Mouse (Mus musculus) c-Kit-negative CD71-positive TER-119-positive erythroid progenitor cells, embryonic 14.5 days (primary cell): ENCODE measurements around the gene Tspan9.

Experiments
- DNase-seq: peaks from one replicate; pipeline ENCODE4 v3.0.0-alpha.2; 2013; ENCODE audit warnings: low read depth, low spot score

The Tspan9 gene

DNA sequence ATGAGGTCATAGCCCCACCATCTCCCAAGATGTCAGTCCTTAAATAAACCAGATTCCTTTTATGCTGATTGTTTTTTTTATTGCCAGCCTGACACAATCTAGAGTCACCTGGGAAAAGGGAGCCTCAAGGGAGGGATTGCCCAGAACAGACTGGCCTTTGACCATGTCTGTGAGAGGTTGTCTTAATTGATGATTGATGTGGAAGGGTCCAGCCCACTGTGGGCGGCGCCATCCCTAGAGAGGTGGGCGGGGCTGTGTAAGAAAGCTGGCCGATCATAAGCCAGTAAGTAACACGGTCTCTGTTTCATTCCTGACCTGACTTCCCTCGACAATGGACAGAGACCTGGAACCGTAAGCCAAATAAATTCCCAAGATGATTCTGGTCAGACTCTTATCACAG is 124.3 kb downstream of the Tspan9 start:
- no peak for DNase-seq

GRCm38 (mm10) chr6:128015304-128015703 is 128.1 kb downstream of the Tspan9 start:
- DNase-seq, result no peak

GRCm38 (mm10) chr6:128011781-128012180 is 131.6 kb downstream of the Tspan9 start:
- no peak for DNase-seq

DNA sequence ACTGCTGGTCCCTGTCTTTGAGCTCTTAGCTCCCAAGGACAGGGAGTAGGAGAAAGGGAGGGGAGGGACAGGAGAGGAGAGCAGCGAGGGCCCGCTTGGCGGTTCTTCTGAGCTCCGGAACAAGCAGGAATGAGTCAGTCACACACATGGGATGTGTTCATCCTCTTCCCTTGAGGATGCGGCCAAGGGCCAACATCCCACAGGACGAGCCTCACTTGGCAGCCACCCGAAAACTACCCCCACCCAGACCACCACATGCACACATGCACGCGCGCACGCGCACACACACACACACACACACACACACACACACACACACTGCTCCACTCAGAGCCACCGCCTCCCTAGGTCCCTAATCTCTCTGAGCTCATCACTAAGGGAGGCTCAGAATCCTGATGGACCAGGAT is 132.3 kb downstream of the Tspan9 start:
- DNase-seq, result no peak

DNA sequence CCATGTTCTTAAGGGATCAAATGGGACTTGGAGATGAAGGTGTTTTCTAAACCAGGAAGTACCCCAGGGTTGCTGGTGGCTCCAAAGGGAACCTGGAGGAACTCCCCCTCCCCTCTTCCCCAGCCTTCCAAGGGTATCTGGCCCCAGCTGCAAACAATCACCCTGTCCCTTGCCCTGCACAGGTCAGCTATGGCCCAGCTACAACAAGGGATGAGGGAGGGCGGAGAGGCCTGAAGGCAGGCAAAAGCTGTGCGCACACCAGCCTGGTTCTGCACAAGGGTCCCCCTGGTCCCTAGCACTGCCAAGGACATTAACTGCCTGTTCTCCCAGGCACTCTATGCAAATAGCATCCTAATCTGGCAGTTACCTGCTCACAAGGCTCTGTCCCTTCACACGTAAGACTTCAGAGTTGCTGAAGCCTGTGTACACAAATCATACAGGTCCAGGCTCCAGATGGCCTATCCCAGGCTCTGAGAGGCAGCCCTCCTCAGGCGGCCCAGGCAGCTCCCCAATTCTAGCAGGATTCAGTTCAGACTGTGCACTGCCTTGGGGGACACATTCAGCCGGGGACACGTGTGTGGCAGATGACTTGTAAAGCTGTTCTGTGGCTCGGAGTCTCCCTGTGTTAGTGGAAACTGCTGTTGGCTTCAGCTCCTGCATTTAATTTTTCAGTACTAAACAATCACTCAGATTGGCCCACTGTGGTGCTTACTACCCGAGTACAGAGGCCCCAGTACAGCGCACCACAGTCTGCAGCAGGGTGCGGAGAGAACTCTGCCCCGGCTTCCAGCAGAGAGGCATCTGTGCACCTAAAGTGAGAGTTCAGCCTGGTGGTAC is 133.0 kb downstream of the Tspan9 start:
- no peak for DNase-seq

DNA sequence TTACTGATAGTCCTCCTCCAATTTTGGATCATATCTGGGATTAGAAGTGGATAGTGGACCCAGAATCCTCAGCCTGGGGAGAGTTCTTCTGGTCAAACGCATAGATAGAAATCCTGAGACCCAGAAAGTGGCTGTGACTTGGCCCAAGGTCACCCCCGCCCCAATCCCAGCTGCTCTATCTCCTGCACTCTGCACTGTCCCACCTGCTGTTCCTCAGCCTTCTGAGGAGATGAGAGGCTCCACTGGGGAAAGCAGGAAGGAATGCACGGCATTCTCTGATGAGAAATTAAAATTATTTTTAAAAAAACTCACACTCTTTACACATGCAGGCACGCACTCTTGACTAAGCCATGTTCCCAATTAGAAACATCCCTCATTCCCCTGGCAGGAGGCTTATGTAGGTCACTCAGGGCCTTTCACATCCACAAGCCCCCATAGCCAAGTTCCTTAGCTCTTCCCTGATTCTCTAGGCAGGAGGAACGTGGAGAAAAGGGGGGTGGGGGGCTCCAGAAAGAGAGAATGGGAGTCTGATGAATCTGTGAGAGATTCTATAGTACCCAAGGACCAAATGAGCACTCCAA is 135.3 kb downstream of the Tspan9 start:
- DNase-seq, result no peak

- DNase-seq, result no peak
Measured at GRCm38 (mm10) chr6:128007241-128007701, 136.1 kb downstream of the Tspan9 start.

DNA sequence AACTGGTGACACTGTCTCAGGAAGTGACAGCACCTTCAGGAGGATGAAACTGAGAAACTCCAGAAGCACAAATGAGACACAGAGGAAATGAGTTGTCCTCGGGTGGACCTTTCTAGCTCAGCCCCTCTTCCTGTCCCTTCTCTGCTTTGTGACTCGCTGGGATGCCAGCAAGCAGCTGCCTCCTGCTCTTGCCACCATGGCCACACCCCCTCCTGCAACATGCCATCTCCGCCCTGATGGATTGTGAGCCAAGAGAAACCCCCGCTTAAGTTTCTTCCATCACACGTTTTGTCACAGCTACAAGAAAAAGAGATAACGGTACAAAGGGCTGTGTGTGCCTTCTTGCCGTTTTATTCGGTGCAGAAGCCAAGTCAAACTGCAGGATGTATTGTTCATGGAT is 137.2 kb downstream of the Tspan9 start:
- no peak for DNase-seq

GRCm38 (mm10) chr6:128004544-128004943 is 138.8 kb downstream of the Tspan9 start:
- no peak for DNase-seq

DNA sequence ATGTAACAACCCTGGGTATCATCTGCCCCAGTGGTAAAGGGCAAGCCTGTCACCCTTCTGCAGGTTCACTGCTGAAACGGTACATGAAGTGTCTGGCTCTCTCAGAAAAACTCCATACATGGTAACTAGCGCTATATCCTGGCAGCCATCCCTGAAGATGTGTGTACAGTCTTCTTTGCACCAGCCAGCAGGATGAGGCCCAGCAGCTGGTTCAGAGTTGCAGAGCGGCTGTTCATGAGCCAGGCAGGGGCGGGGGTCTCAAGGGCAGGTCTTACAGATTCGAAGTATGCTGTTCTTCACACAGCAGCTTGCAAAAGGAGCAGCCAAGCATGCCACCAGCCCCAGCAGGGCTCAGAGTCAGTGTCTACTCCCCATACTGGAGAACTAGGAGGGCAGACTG is 139.9 kb downstream of the Tspan9 start:
- DNase-seq, result no peak

DNA sequence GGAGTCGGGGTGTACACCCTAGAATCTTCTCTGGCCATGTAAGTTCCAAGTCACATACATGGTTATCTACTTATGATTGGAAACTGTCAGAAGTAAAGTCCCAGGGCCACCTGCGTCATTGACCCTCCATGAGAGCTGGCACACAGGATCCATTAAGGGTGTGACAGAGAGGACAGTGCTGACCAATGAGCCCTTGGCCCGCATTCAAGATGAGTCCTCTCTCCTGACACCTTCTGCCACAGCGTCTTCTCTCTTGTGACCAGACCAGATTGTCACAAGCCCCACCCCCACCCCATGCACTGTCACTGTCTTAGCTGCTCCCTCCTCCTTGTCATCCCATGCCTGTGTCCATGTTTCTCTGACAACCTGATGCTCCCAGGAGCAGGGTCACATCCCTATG is 140.7 kb downstream of the Tspan9 start:
- DNase-seq, result no peak

- DNase-seq, result no peak
Measured at GRCm38 (mm10) chr6:128002104-128002503, 141.3 kb downstream of the Tspan9 start.

DNA sequence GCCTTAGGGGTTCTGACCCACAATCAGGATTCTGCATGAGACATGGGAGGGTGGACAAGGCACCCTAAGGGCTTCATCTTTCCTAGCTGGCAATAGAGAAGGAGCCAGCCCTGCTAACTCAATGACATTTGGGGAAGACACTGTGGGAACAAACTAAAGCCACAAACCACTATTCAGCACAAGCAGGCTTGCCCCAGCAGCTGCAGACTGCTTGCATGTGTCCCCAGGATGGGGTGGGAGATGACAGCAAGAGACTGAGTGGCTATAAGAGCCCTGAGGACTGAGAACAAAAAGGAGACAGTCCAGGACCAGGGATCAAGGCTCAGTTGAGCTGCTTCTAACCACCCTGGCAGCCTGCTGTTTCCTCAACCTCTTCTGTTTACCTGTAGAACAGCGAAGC is 141.8 kb downstream of the Tspan9 start:
- DNase-seq, result no peak

GRCm38 (mm10) chr6:128000777-128001176 is 142.6 kb downstream of the Tspan9 start:
- no peak for DNase-seq

DNA sequence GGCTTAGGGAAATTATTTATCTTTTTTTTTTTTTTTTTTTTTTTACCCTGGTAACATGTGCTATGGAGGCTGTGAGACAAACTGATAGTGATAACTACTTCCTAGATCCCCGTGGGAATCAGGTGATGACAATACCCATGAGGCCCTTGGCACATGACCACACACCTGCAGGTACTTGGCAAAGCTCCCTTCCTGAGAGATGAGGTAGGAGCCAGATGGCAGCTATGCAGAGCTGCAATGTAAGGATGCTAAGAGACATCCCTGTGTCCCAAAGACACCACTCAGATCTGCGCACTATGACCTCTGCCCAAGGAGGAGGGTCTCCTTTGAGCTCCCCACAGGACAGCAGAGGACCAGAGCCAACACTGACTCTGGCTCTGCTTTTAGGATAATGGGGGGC is 144.3 kb downstream of the Tspan9 start:
- DNase-seq, result no peak

- no peak for DNase-seq
Measured at GRCm38 (mm10) chr6:127996928-127997327, 146.5 kb downstream of the Tspan9 start.

DNA sequence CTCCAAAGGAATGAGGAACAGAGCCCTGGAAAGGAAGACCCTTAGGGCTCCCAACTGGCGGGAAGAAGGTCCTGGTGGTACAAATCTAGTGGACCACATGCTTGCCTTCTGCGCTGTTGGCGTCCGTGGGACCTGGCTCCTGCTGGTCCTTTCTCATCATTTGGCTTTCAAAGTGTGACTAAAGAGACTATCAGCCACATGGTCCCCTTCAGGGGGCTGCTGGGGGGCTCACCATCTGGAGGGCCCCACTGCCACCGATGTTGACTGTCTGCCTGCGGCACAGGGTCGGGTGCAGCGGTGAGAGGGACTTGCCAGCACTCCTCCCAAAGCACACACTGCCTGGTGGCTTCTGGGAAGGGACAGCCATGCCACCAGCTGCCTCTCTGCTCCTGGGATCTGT is 150.4 kb downstream of the Tspan9 start:
- DNase-seq, result no peak

DNA sequence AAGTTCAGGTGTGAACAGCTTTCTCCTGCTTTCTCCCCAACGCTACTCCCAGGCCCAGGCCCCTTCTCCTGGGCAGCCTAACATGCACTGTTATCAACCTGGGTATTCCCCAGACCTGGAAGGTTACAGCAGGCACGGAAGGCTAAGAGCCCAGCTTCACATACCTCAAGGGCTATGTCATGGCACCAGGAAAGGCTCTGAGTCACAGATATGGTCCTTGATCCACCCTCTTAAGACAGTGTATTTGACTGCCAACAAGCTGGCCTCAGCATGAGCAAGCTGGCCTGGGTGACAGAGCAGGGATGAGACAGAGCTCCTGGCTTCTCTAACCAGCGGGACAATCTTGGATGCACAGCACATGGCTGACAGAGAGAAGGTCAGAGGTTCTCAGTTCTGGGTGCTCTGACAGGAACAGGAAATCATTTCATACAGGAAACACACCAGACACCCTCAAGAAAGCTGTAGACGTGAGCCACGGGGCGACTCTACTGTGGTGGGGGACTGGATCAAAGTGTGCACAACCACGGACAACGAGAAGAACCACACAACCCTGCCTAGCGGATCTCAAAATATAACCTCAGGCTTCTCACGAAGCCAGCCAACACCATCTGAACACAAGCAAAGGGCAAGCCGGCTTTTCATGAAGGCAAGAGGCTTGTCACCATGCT is 151.8 kb downstream of the Tspan9 start:
- no peak for DNase-seq

DNA sequence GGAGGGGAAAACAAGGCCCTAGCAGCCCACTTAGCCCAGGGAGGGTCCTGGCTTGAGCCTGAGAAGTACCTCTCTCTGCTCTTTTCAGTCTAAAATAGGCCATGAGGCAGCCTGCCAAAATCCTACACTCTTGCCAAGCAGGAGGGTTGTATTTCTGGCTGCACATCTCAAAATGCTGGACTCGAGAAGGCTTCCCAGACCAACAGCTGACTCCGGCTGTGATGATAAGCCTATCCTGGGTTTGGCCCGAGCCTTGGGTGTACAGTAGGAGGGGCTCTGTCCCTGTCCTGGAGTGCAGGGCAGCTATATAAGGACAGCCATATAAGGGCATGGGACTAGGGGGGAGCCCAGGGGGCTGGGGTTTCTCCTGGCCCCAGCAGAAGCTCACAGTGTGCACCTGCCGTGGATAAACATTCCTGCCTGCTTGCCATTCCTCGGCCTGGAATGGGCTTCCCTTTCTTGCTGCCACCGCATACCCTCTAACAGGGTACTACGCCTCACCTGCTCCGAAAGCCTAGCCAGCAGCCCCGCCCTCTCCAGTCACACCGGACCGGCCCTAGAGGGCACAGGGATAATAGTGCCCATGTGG is 153.7 kb downstream of the Tspan9 start:
- DNase-seq, result no peak

DNA sequence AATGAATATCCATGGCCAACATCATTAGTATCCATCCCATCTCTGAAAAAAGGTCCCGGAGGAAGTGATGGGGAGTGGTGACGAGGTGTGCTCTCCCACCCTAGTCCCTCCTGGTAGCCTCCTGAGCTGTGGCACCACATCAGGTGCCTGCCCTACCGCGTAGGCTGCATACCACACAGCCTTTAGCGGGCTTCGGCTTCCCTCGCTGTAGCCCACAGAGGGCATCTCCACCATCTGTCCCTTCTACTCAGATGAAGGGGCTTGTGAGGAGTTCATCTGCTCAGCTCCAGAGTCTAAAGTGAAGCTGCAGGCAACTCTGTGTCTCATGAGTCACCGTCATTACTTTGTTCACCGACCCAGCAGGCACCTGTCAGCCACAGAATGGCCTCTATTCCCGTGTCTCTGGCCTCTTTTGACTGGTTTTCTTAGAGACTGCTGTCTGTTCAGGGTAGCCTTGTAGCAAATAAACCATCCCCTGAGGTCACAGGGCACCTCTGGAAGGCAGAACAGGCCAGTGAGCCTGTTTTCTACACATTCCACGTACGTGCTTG is 154.4 kb downstream of the Tspan9 start:
- DNase-seq, result no peak

- no peak for DNase-seq
Measured at GRCm38 (mm10) chr6:127987374-127987773, 156.0 kb downstream of the Tspan9 start.

DNA sequence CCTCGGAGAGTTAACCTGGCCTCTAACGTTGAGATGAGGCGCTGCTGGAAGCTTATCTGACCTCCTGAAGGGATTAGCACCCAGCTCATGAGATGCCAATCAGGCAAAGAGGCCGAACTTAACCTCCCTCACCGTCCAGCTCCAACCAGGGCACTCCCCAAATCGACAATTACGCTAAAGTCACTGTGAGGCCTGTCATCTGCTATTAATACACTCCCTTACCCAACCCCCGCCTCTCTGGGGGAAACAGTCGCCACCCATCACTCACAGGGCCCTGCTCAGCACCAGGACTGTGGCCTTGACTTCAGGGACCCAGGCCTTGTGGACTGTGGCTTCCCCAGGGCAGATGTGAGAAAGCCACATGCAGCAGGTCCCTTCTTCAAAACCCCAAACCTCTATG is 157.0 kb downstream of the Tspan9 start:
- DNase-seq, result no peak
